Mouse (Mus musculus) embryonic fibroblast, embryonic 13.5 days (primary cell): Measurements from ENCODE around the gene Cdc14b.

Experiments
- CTCF ChIP-seq: IDR thresholded peaks from 2 replicates; pipeline ENCODE4 v1.5.1; 2011; ENCODE audit warnings: mild to moderate bottlenecking, control low read depth, low read length, moderate library complexity, borderline replicate concordance; ENCODE audit not compliant: insufficient read depth
- POLR2A ChIP-seq: IDR thresholded peaks from 2 replicates; pipeline ENCODE4 v1.6.1; 2011; ENCODE audit warnings: low read depth, mild to moderate bottlenecking, control low read depth, low read length, moderate library complexity

- TF ChIP-seq CTCF (no peak), POLR2A (no peak)
These were observed 17.1 kb downstream of the Cdc14b start for GRCm38 (mm10) chr13:64257814-64258515.
